Mouse (Mus musculus): ENCODE measurements around the gene Zfp341. TPM values are rescaled to one million over a fixed set of nuclear protein-coding genes. Genes with fewer than 3 reads are reported as not detected.

The Zfp341 gene
- total and polyA plus RNA-seq, 3 experiments: 2.7 to 4.0 (median 3.1) TPM

GRCm38 (mm10) chr2:154571976-154572375 is 41.1 kb upstream of the Zfp341 start:
- intact Hi-C loops (cut with DNase I): loop anchor here (2.0 kb wide), 1 partner anchor 31 kb away; the partner anchor contains the start of gene Pxmp4

DNA sequence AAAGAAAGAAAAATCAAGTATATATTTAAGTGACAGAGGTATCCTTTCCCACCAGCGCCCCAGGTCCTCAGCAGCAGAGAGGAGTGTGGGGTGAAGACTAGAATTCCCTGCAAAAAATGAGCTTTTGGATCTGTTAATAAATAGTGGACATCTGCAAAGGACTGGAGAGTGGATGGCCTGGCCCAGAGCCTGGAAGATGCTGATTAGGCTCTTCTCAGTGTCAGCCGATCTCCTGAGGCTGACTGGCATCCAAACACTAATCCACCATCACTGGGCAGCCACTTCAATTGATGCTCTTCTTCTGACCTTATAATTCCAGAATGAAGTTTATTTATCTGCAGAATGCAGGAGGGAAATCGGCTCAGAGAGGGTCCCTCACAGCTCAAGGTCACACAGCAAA is 40.1 kb upstream of the Zfp341 start:
- no peak overlapping the region for H3K27ac ChIP-seq
- WGBS: 80% methylated on average over 3 of the region's 3 CpGs
- DNase-seq: no peak
- H3K79me2 ChIP-seq (replicated peaks; ENCODE audit: control insufficient read depth, insufficient read depth, low read length): no peaks in the 10 kb centered on the region
- intact Hi-C loops (cut with DNase I): no loop called here
- H3K4me3 ChIP-seq: no peak overlapping the region
- TF ChIP-seq POLR2A (IDR thresholded peaks at IDR 0.05; ENCODE audit: insufficient read depth, low read depth, low read length) (no peak), EP300 (IDR thresholded peaks at IDR 0.05; ENCODE audit: insufficient read depth, low read depth, low read length) (no peak), CTCF (IDR thresholded peaks at IDR 0.05) (no peak)
- H3K9ac ChIP-seq (ENCODE audit: low read depth, low read length): no peak overlapping the region
- H3K4me1 ChIP-seq (ENCODE audit: control insufficient read depth, insufficient read depth, low read length): no peaks in the 10 kb centered on the region
- H3K27me3 ChIP-seq (ENCODE audit: control insufficient read depth, insufficient read depth, low read length): no peaks in the 10 kb centered on the region
- no peaks in the 10 kb centered on the region for H3K36me3 ChIP-seq (ENCODE audit: control insufficient read depth, insufficient read depth, low read length)

More at GRCm38 (mm10) chr2:154571976-154572375, 41.1 kb upstream of the Zfp341 start:
- DNase-seq: no peak
- WGBS: 76% methylated on average over 8 of the region's 8 CpGs
- no peaks in the 10 kb centered on the region for H3K36me3 ChIP-seq (ENCODE audit: control insufficient read depth, insufficient read depth, low read length)
- H3K4me1 ChIP-seq (ENCODE audit: control insufficient read depth, insufficient read depth, low read length): no peaks in the 10 kb centered on the region
- H3K4me3 ChIP-seq: no peak overlapping the region
- no peak overlapping the region for H3K27ac ChIP-seq
- no peak overlapping the region for H3K9ac ChIP-seq (ENCODE audit: low read depth, low read length)
- TF ChIP-seq EP300 (IDR thresholded peaks at IDR 0.05; ENCODE audit: insufficient read depth, low read depth, low read length) (no peak), POLR2A (IDR thresholded peaks at IDR 0.05; ENCODE audit: insufficient read depth, low read depth, low read length) (no peak), CTCF (IDR thresholded peaks at IDR 0.05) (no peak)
- H3K27me3 ChIP-seq (ENCODE audit: control insufficient read depth, insufficient read depth, low read length): no peaks in the 10 kb centered on the region
- no peaks in the 10 kb centered on the region for H3K79me2 ChIP-seq (replicated peaks; ENCODE audit: control insufficient read depth, insufficient read depth, low read length)

DNA sequence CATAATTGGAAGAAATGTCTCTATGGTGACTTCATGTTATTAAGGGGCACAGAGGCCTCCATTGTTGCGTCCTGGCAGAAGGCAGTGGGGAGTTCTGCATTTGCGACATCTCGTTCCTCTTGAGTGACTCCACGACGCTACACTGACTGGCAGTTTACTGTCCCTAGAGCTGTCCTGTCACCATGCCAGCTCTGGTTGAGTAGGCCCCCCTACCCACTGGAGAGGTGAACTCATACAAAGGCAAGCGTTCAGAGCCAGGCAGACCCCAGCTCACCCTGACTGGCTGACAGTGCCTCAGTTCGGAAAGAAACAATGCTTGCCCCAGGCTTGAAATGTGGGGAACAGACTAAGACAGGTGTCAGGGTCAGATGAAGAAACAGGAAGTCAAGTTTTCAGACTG is 38.8 kb upstream of the Zfp341 start:
- no peaks in the 10 kb centered on the region for H3K27me3 ChIP-seq (ENCODE audit: control insufficient read depth, insufficient read depth, low read length)
- H3K27ac ChIP-seq: no peak overlapping the region
- TF ChIP-seq CTCF (IDR thresholded peaks at IDR 0.05) (no peak), EP300 (IDR thresholded peaks at IDR 0.05; ENCODE audit: insufficient read depth, low read depth, low read length) (no peak), POLR2A (IDR thresholded peaks at IDR 0.05; ENCODE audit: insufficient read depth, low read depth, low read length) (no peak)
- WGBS: 75% methylated on average over 7 of the region's 7 CpGs
- H3K4me1 ChIP-seq (ENCODE audit: control insufficient read depth, insufficient read depth, low read length): no peaks in the 10 kb centered on the region
- no peak for DNase-seq
- no peak overlapping the region for H3K9ac ChIP-seq (ENCODE audit: low read depth, low read length)
- intact Hi-C loops (cut with DNase I): no loop called here
- H3K79me2 ChIP-seq (replicated peaks; ENCODE audit: control insufficient read depth, insufficient read depth, low read length): no peaks in the 10 kb centered on the region
- no peak overlapping the region for H3K4me3 ChIP-seq
- H3K36me3 ChIP-seq (ENCODE audit: control insufficient read depth, insufficient read depth, low read length): no peaks in the 10 kb centered on the region

- DNase-seq: no peak
- no peaks in the 10 kb centered on the region for H3K36me3 ChIP-seq (ENCODE audit: control insufficient read depth, insufficient read depth, low read length)
- peaks cover 2% of the 10 kb centered on the region for H3K4me1 ChIP-seq (ENCODE audit: control insufficient read depth, insufficient read depth, low read length)
- no peaks in the 10 kb centered on the region for H3K27me3 ChIP-seq (ENCODE audit: control insufficient read depth, insufficient read depth, low read length)
- no peak for TF ChIP-seq EP300 (IDR thresholded peaks at IDR 0.05; ENCODE audit: insufficient read depth, low read depth, low read length)
- no peak for TF ChIP-seq POLR2A (IDR thresholded peaks at IDR 0.05; ENCODE audit: insufficient read depth, low read depth, low read length)
- TF ChIP-seq CTCF (IDR thresholded peaks at IDR 0.05): no peak
- H3K9ac ChIP-seq (ENCODE audit: low read depth, low read length): no peak overlapping the region
- H3K4me3 ChIP-seq: no peak overlapping the region
- no peak overlapping the region for H3K27ac ChIP-seq
- no peaks in the 10 kb centered on the region for H3K79me2 ChIP-seq (replicated peaks; ENCODE audit: control insufficient read depth, insufficient read depth, low read length)
- intact Hi-C loops (cut with DNase I): no loop called here
- WGBS: 63% methylated on average over 12 of the region's 12 CpGs
Measured at GRCm38 (mm10) chr2:154576876-154577743, 36.0 kb upstream of the Zfp341 start.

GRCm38 (mm10) chr2:154577744-154578067 is 35.4 kb upstream of the Zfp341 start:
- Histone ChIP-seq H3K9ac (ENCODE audit: low read depth, low read length) (no peak overlapping the region), H3K4me3 (no peak overlapping the region), H3K79me2 (replicated peaks; ENCODE audit: control insufficient read depth, insufficient read depth, low read length) (no peaks in the 10 kb centered on the region), H3K4me1 (ENCODE audit: control insufficient read depth, insufficient read depth, low read length) (peaks cover 2% of the 10 kb centered on the region), H3K27me3 (ENCODE audit: control insufficient read depth, insufficient read depth, low read length) (no peaks in the 10 kb centered on the region), H3K27ac (no peak overlapping the region), H3K36me3 (ENCODE audit: control insufficient read depth, insufficient read depth, low read length) (no peaks in the 10 kb centered on the region)
- intact Hi-C loops (cut with DNase I): no loop called here
- no peak for DNase-seq
- 94% methylated on average over 6 of the region's 6 CpGs for WGBS
- TF ChIP-seq POLR2A (IDR thresholded peaks at IDR 0.05; ENCODE audit: insufficient read depth, low read depth, low read length) (no peak), CTCF (IDR thresholded peaks at IDR 0.05) (no peak), EP300 (IDR thresholded peaks at IDR 0.05; ENCODE audit: insufficient read depth, low read depth, low read length) (no peak)

- intact Hi-C loops (cut with DNase I): no loop called here
- Histone ChIP-seq H3K9ac (ENCODE audit: low read depth, low read length) (no peak overlapping the region), H3K79me2 (replicated peaks; ENCODE audit: control insufficient read depth, insufficient read depth, low read length) (no peaks in the 10 kb centered on the region), H3K36me3 (ENCODE audit: control insufficient read depth, insufficient read depth, low read length) (no peaks in the 10 kb centered on the region), H3K4me3 (no peak overlapping the region), H3K4me1 (ENCODE audit: control insufficient read depth, insufficient read depth, low read length) (peaks cover 2% of the 10 kb centered on the region), H3K27ac (no peak overlapping the region; the same call in 1 of the 2 replicates), H3K27me3 (ENCODE audit: control insufficient read depth, insufficient read depth, low read length) (no peaks in the 10 kb centered on the region)
- TF ChIP-seq CTCF (IDR thresholded peaks at IDR 0.05) (no peak), POLR2A (IDR thresholded peaks at IDR 0.05; ENCODE audit: insufficient read depth, low read depth, low read length) (no peak), EP300 (IDR thresholded peaks at IDR 0.05; ENCODE audit: insufficient read depth, low read depth, low read length) (no peak)
- DNase-seq: peak in 1 of 2 experiments; percentile 63
- 56% methylated on average over 8 of the region's 8 CpGs for WGBS
Measured at GRCm38 (mm10) chr2:154580586-154580985, 32.5 kb upstream of the Zfp341 start.
